Mouse (Mus musculus) intestine, embryonic 16.5 days (tissue): ENCODE results near the gene Rrp15. TPM values are rescaled to one million over a fixed set of nuclear protein-coding genes. Genes with fewer than 3 reads are reported as not detected.

Source experiments
- polyA plus RNA-seq: library from polyadenylated mRNA; unstranded; fragments of >200 nt; fragmentation: Nextera tagmentation; extraction: Ambion mirVana; gene quantifications from 2 replicates; pipeline ENCODE4 v1.2.1, GENCODE M21; 2015

Gene Rrp15
- polyA plus RNA-seq, 1 experiment from 2014 or later = 61.2 TPM

Other genes with a start within 250 kb of the Rrp15 start
- 11.0 and 12.2 TPM in 2 replicates for gene Tgfb2, start 43.4 kb downstream of the Rrp15 start, polyA plus RNA-seq
- 0.04 and 0.06 TPM in 2 replicates for gene D1Pas1, start 218.1 kb upstream of the Rrp15 start, polyA plus RNA-seq